Mouse (Mus musculus): ENCODE measurements at regions not wholly inside any gene's neighbourhood (a gene's known extent, or its start where the extent isn't known, plus 50 kb on each side); places are given as distances from the start of the nearest gene placed in this dataset.

DNA sequence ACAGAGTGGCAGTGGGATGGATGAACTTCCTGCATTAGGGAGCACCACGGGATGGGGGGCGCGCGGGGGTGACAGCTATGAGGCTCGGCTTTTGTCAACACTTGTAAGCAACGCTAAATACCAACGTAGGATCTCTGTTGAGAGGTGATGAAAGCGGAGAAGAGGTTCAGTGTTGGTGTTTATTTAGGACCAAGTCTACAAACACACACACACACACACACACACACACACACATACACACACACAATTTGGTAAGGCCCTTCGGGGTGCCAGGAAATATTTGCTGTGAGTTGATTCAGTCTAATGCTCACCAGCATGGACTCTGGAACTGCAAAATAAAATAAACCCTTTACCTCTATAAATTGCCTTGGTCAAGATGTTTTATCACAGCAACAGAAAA, 148.3 kb upstream of the Plcz1 start:
- TF ChIP-seq CTCF (IDR thresholded peaks at IDR 0.05) (no peak), POLR2A (IDR thresholded peaks at IDR 0.05; ENCODE audit: insufficient read depth, low read depth, low read length) (no peak)

Data from heart, adult 2 months (tissue).